Mouse (Mus musculus) heart, postnatal 0 days (tissue): Measurements from ENCODE around the gene Ralgps1. TPM values are rescaled to one million over a fixed set of nuclear protein-coding genes. Genes with fewer than 3 reads are reported as not detected.

Experiments
- ATAC-seq: fragments of 200-750 bp; cut with Nextera tagmentation; 2 replicates; pipeline ENCODE4 v1.8.0; 2017; ENCODE audit warnings: low read depth, moderate number of reproducible peaks, moderate library complexity; ENCODE audit not compliant: insufficient read depth
- DNase-seq: peaks from one replicate; pipeline ENCODE4 v3.0.0-alpha.2; 2016; ENCODE audit warnings: low spot score
- H3K27ac ChIP-seq: fragments of 300-500 bp; sonication (generic); 2 replicates; pipeline ENCODE4 v1.5.1; 2014; ENCODE audit warnings: low read depth, mild to moderate bottlenecking
- H3K27me3 ChIP-seq: fragments of 300-500 bp; sonication (generic); 2 replicates; pipeline ENCODE4 v1.6.1; 2014; ENCODE audit warnings: low read length, mixed read lengths; ENCODE audit not compliant: control insufficient read depth, insufficient read depth
- H3K36me3 ChIP-seq: fragments of 300-500 bp; sonication (generic); replicated peaks from 2 replicates; pipeline ENCODE4 v1.6.1; 2014; ENCODE audit warnings: low read length, mixed read lengths; ENCODE audit not compliant: control insufficient read depth, insufficient read depth
- H3K4me1 ChIP-seq: fragments of 300-500 bp; sonication (generic); 2 replicates; pipeline ENCODE4 v1.6.1; 2014; ENCODE audit warnings: antibody characterized with exemption; ENCODE audit not compliant: control insufficient read depth, insufficient read depth
- H3K4me2 ChIP-seq: fragments of 300-500 bp; sonication (generic); 2 replicates; pipeline ENCODE4 v1.6.1; 2014; ENCODE audit warnings: low read depth, mild to moderate bottlenecking, low read length, moderate library complexity
- H3K4me3 ChIP-seq: fragments of 300-500 bp; sonication (generic); 2 replicates; pipeline ENCODE4 v1.5.1; 2014; ENCODE audit warnings: low read depth, low read length
- H3K9ac ChIP-seq: fragments of 300-500 bp; sonication (generic); replicated peaks from 2 replicates; pipeline ENCODE4 v1.6.1; 2014; ENCODE audit warnings: low read depth, low read length, mixed read lengths
- H3K9me3 ChIP-seq: fragments of 300-500 bp; sonication (generic); replicated peaks from 2 replicates; pipeline ENCODE4 v1.6.1; 2016; ENCODE audit warnings: low read length; ENCODE audit not compliant: control insufficient read depth
- CTCF ChIP-seq: IDR thresholded peaks from 2 replicates; pipeline ENCODE4 v1.5.1; 2016; ENCODE audit warnings: antibody characterized with exemption, control low read depth, low read depth
- EP300 ChIP-seq: IDR thresholded peaks from 2 replicates; pipeline ENCODE4 v1.6.1; 2016; ENCODE audit warnings: antibody characterized with exemption, low read depth
- WGBS: fragments of 180-500 bp; shearing (Covaris S2); extraction: QIAGEN DNeasy Blood & Tissue Kit; methylation state at CpG from one replicate; pipeline ENCODE4 v1.1.7; 2014; 5-methylcytosine and 5-hydroxymethylcytosine counted together
- polyA plus RNA-seq: library from polyadenylated mRNA; unstranded; fragments of >200 nt; fragmentation: Nextera tagmentation; extraction: Ambion mirVana; gene quantifications from 2 replicates; pipeline ENCODE4 v1.2.1, GENCODE M21; 2015
- total RNA-seq: library from RNA; depleted of rRNA; stranded (reverse); fragments of >200 nt; gene quantifications from 2 replicates; pipeline ENCODE4 v1.2.3, GENCODE M21; 2014; ENCODE audit warnings: low replicate concordance

Ralgps1 gene
- total and polyA plus RNA-seq, 2 experiments from 2014 or later = 3.2 to 6.9 TPM

DNA sequence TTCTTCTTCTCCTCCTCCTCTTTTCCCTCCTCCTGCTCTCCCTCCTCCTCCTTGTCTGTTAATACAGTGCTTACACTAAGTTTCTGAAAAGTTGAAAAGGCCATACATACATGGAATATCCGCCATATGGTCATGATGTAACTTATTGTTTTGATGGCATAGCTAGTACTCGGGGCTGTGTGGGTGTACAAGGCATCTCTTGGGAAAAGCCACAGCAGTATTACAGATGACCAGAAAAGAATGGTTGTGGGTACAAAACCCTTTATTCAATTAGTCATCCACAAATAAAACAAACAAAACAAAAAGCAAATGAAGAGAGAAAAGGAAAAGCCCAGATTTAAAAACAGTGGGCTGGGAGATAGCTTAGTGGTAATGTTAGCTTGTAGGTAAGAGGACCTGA, 90.8 kb downstream of the Ralgps1 start:
- H3K27me3 ChIP-seq = no peaks in the 10 kb centered on the region
- no peak overlapping the region for H3K4me2 ChIP-seq
- H3K9me3 ChIP-seq = no peaks in the 10 kb centered on the region
- H3K9ac ChIP-seq = no peak overlapping the region
- peaks cover 8% of the 10 kb centered on the region; the same call in 1 of the 2 replicates for H3K4me1 ChIP-seq
- no peak for DNase-seq
- WGBS = 79% methylated on average over 2 of the region's 2 CpGs
- no peak overlapping the region for H3K4me3 ChIP-seq
- ATAC-seq = no peak
- TF ChIP-seq EP300 (no peak), CTCF (no peak)
- H3K27ac ChIP-seq = no peak overlapping the region
- H3K36me3 ChIP-seq = no peaks in the 10 kb centered on the region

DNA sequence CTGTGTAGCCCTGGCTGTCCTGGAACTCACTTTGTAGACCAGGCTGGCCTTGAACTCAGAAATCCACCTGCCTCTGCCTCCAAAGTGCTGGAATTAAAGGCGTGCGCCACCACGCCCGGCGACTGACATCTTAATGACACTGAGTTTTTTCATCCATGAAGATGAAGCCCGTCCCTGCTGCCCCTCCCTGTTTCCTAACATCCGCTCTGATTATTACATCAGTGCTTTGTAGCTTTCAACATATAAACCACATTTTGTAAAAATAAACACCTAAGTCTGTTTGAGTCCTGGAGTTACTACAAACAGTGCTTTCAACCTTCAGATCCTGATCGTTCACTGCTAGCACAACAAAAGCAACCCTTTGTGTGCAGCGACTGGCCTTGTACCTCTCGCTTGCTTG, 91.5 kb downstream of the Ralgps1 start:
- no peak for ATAC-seq
- 87% methylated on average over 10 of the region's 10 CpGs for WGBS
- no peak for TF ChIP-seq EP300
- H3K4me1 ChIP-seq = peaks cover 15% of the 10 kb centered on the region
- no peak overlapping the region for H3K27ac ChIP-seq
- H3K36me3 ChIP-seq = no peaks in the 10 kb centered on the region
- no peak overlapping the region for H3K4me3 ChIP-seq
- no peaks in the 10 kb centered on the region for H3K27me3 ChIP-seq
- no peak overlapping the region for H3K9ac ChIP-seq
- no peak overlapping the region for H3K4me2 ChIP-seq
- no peak for DNase-seq
- H3K9me3 ChIP-seq = no peaks in the 10 kb centered on the region

DNA sequence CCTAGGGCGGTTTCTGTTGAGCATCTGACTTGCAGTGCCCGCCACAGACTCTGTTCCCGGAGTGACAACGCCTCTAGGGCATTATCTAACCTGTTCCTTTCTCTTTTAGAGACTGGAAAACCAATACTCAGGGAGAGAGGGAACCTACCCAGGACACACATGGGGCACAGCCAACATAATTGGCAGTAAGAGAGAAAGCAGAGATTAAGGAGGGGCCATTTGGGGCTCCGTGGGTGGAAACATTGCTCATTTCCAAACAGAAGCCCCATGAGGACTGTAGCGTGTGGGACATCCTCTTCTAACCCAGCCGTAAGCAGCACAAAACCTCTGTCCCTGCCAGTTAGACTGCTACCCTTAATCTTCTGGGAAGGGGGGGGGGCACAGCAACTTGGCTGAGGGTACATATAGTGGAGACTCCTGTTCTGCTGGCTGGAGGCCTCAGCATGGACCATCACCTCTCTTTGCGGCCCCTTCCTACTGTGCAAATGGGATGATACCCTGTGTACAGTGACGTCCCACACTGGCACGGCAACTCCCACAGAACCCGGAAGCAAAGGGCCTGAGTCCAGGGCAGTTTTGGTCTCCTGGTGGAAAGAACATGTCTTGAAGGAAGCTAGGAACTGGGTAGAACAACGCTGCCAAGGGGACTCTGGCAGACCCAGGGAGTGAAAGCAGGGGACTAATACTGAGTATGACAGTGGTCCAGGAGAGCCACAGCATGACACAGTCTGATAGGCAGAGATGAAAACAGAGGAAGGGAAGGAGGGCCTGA, 96.4 kb downstream of the Ralgps1 start:
- Histone ChIP-seq H3K4me3 (no peak overlapping the region), H3K36me3 (no peaks in the 10 kb centered on the region), H3K9me3 (no peaks in the 10 kb centered on the region), H3K27ac (peak overlapping the region; percentile 28), H3K4me2 (no peak overlapping the region), H3K4me1 (peaks cover 17% of the 10 kb centered on the region), H3K27me3 (no peaks in the 10 kb centered on the region), H3K9ac (no peak overlapping the region)
- ATAC-seq (no peak; the same call in 1 of the 2 replicates), DNase-seq (no peak)
- WGBS = 72% methylated on average over 12 of the region's 12 CpGs
- TF ChIP-seq EP300 (no peak), CTCF (no peak)

GRCm38 (mm10) chr2:33272665-33273439, 98.4 kb downstream of the Ralgps1 start:
- Histone ChIP-seq H3K9me3 (no peaks in the 10 kb centered on the region), H3K9ac (no peak overlapping the region), H3K36me3 (no peaks in the 10 kb centered on the region), H3K4me3 (no peak overlapping the region), H3K4me2 (no peak overlapping the region), H3K27ac (peak overlapping the region; percentile 41; the same call in 1 of the 2 replicates), H3K4me1 (peaks cover 31% of the 10 kb centered on the region), H3K27me3 (no peaks in the 10 kb centered on the region)
- WGBS = 57% methylated on average over 4 of the region's 4 CpGs
- DNase-seq (no peak), ATAC-seq (no peak)
- TF ChIP-seq CTCF (no peak), EP300 (no peak)

GRCm38 (mm10) chr2:33271511-33271910, 99.8 kb downstream of the Ralgps1 start:
- 36% methylated on average over 1 of the region's 1 CpGs for WGBS
- H3K9ac ChIP-seq = no peak overlapping the region
- no peak for TF ChIP-seq CTCF
- TF ChIP-seq EP300 = no peak
- H3K36me3 ChIP-seq = no peaks in the 10 kb centered on the region
- no peak overlapping the region for H3K4me2 ChIP-seq
- H3K27ac ChIP-seq = 0 out of 2 replicates have a peak overlapping the region, but pooled peaks have one; percentile 41
- H3K27me3 ChIP-seq = no peaks in the 10 kb centered on the region
- peaks cover 39% of the 10 kb centered on the region for H3K4me1 ChIP-seq
- DNase-seq (no peak), ATAC-seq (no peak)
- H3K9me3 ChIP-seq = no peaks in the 10 kb centered on the region
- no peak overlapping the region for H3K4me3 ChIP-seq
